Mouse (Mus musculus) midbrain, postnatal 0 days (tissue): Measurements from ENCODE around the gene Acer3. TPM values are rescaled to one million over a fixed set of nuclear protein-coding genes. Genes with fewer than 3 reads are reported as not detected.

Experiments used
- ATAC-seq: fragments of 200-750 bp; cut with Nextera tagmentation; 2 replicates; pipeline ENCODE4 v1.8.0; 2017; ENCODE audit warnings: moderate number of reproducible peaks, mild to moderate bottlenecking, moderate TSS enrichment, moderate library complexity; ENCODE audit not compliant: low FRiP score
- DNase-seq: peaks from one replicate; pipeline ENCODE4 v3.0.0-alpha.2; 2015; ENCODE audit warnings: low spot score
- H3K27ac ChIP-seq: fragments of 300-500 bp; sonication (generic); 2 replicates; pipeline ENCODE4 v1.5.1; 2014; ENCODE audit warnings: low read depth, mild to moderate bottlenecking, low read length, mixed read lengths
- H3K27me3 ChIP-seq: fragments of 300-500 bp; sonication (generic); 2 replicates; pipeline ENCODE4 v1.6.1; 2014; ENCODE audit warnings: low read length, control low read depth, mixed read lengths; ENCODE audit not compliant: insufficient read depth
- H3K36me3 ChIP-seq: fragments of 300-500 bp; sonication (generic); 2 replicates; pipeline ENCODE4 v1.6.1; 2014; ENCODE audit warnings: low read length, control low read depth, mixed read lengths; ENCODE audit not compliant: insufficient read depth
- H3K4me1 ChIP-seq: fragments of 300-500 bp; sonication (generic); 2 replicates; pipeline ENCODE4 v1.6.1; 2014; ENCODE audit warnings: mild to moderate bottlenecking, control low read depth, antibody characterized with exemption, low read length, mixed read lengths; ENCODE audit not compliant: insufficient read depth
- H3K4me2 ChIP-seq: fragments of 300-500 bp; sonication (generic); 2 replicates; pipeline ENCODE4 v1.6.1; 2014; ENCODE audit warnings: low read depth, mild to moderate bottlenecking, low read length, mixed read lengths; ENCODE audit not compliant: poor library complexity, severe bottlenecking
- H3K4me3 ChIP-seq: fragments of 300-500 bp; sonication (generic); 2 replicates; pipeline ENCODE4 v1.5.1; 2014; ENCODE audit warnings: low read depth, mild to moderate bottlenecking, low read length, moderate library complexity
- H3K9ac ChIP-seq: fragments of 300-500 bp; sonication (generic); replicated peaks from 2 replicates; pipeline ENCODE4 v1.6.1; 2014; ENCODE audit warnings: mild to moderate bottlenecking, low read length, moderate library complexity, mixed read lengths; ENCODE audit not compliant: poor library complexity, severe bottlenecking
- H3K9me3 ChIP-seq: fragments of 300-500 bp; sonication (generic); 2 replicates; pipeline ENCODE4 v1.6.1; 2016; ENCODE audit warnings: low read length, control low read depth
- CTCF ChIP-seq: IDR thresholded peaks from 2 replicates; pipeline ENCODE4 v1.5.1; 2016; ENCODE audit warnings: antibody characterized with exemption, mild to moderate bottlenecking
- WGBS: fragments of 180-500 bp; shearing (Covaris S2); extraction: QIAGEN DNeasy Blood & Tissue Kit; methylation state at CpG from one replicate; pipeline ENCODE4 v1.1.7; 2014; 5-methylcytosine and 5-hydroxymethylcytosine counted together
- polyA plus RNA-seq: library from polyadenylated mRNA; unstranded; fragments of >200 nt; fragmentation: Nextera tagmentation; extraction: Ambion mirVana; gene quantifications from 2 replicates; pipeline ENCODE4 v1.2.1, GENCODE M21; 2015
- total RNA-seq: library from RNA; depleted of rRNA; stranded (reverse); fragments of >200 nt; gene quantifications from 2 replicates; pipeline ENCODE4 v1.2.3, GENCODE M21; 2014; rRNA removed

Gene Acer3
- total RNA-seq, result 12.0 and 15.5 TPM in 2 replicates
- polyA plus RNA-seq, result 19.4 and 19.8 TPM in 2 replicates

DNA sequence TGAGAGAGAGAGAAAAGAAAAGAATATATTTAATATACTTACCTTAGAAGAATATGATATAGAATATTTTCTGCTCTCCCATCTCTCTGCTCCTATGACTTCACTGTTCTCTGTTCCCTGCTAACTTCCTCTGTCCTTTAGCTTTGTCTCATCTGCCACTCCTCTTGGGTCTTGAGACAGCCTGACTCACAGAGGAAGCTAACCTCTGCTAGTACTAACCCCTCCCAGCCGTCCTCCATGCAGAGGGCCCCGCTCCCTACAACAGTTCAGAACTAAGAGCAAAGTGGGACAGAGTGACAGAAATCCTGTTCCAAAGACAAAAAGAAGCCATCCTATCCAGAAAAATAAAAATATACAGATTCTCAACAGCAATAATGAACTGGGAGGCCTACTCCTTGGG is at the start of gene Acer3:
Gene Acer3, minus strand, starts transcription at position 126 of the 400 bp plus-strand sequence.
- H3K4me2 ChIP-seq, result no peak within 1 kb of the TSS

GRCm38 (mm10) chr7:98369762-98370369 is 48.9 kb upstream of the Acer3 start:
- Histone ChIP-seq H3K4me2 (no peak overlapping the region), H3K36me3 (no peaks in the 10 kb centered on the region), H3K4me1 (no peaks in the 10 kb centered on the region), H3K9me3 (no peaks in the 10 kb centered on the region), H3K27ac (no peak overlapping the region), H3K4me3 (no peak overlapping the region), H3K27me3 (no peaks in the 10 kb centered on the region), H3K9ac (no peak overlapping the region)
- DNase-seq (no peak), ATAC-seq (no peak)
- no peak for TF ChIP-seq CTCF
- WGBS, result 47% methylated on average over 10 of the region's 10 CpGs

More for the DNA sequence above, at the start of gene Acer3:
- TF ChIP-seq CTCF, result no peak
- Histone ChIP-seq H3K9me3 (no peaks in the 10 kb centered on the region), H3K27me3 (no peaks in the 10 kb centered on the region), H3K4me3 (no peak within 1 kb of the TSS), H3K9ac (no peak within 1 kb of the TSS), H3K27ac (no peak within 1 kb of the TSS), H3K4me1 (no peaks in the 10 kb centered on the region), H3K36me3 (no peaks in the 10 kb centered on the region)
- no peak for DNase-seq
- 87% methylated on average over 2 of the region's 2 CpGs for WGBS
- ATAC-seq, result no peak

DNA sequence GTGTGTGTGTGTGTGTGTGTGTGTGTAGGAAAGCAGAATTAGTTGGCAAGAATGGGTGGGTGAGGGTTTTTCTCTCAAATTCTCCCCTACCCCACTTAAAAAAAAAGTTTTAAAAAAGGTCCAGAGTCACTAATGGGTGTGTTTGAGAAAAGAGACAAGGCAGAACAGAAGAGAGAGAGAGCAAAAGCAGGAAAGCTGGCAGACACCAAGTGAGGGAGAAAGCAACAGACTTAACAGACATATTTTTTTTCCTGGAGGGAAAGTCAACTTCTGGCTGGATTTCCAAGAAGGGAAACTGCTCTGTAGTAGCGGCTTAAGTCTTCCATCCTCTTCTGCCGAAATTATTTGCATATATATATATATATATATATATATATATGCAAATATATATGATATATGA is 40.7 kb upstream of the Acer3 start:
- Histone ChIP-seq H3K9ac (peak overlapping the region; percentile 75; the same call in 1 of the 2 replicates), H3K27me3 (no peaks in the 10 kb centered on the region), H3K4me3 (peak overlapping the region; percentile 90), H3K36me3 (no peaks in the 10 kb centered on the region), H3K9me3 (no peaks in the 10 kb centered on the region), H3K4me2 (peak overlapping the region; percentile 98), H3K4me1 (peaks cover 13% of the 10 kb centered on the region; the same call in 1 of the 2 replicates), H3K27ac (no peak overlapping the region)
- 44% methylated on average over 2 of the region's 2 CpGs for WGBS
- DNase-seq (no peak), ATAC-seq (no peak)
- TF ChIP-seq CTCF, result no peak

GRCm38 (mm10) chr7:98361063-98361652 is 40.1 kb upstream of the Acer3 start, which contains the start of gene Tsku:
Gene Tsku (minus strand): TSS chr7:98361328.
- peaks cover 17% of the 10 kb centered on the region; the same call in 1 of the 2 replicates for H3K4me1 ChIP-seq
- H3K4me3 ChIP-seq, result peak within 1 kb of the TSS; percentile 90
- no peaks in the 10 kb centered on the region for H3K36me3 ChIP-seq
- under 1% methylated on average over 50 of the region's 52 CpGs for WGBS
- no peaks in the 10 kb centered on the region for H3K9me3 ChIP-seq
- H3K27ac ChIP-seq, result peak within 1 kb of the TSS; percentile 79
- H3K27me3 ChIP-seq, result no peaks in the 10 kb centered on the region
- peak; percentile 31 for TF ChIP-seq CTCF
- peak within 1 kb of the TSS; percentile 75 for H3K9ac ChIP-seq
- DNase-seq (peak; percentile 96), ATAC-seq (peak; percentile 85)
- H3K4me2 ChIP-seq, result peak within 1 kb of the TSS; percentile 98

DNA sequence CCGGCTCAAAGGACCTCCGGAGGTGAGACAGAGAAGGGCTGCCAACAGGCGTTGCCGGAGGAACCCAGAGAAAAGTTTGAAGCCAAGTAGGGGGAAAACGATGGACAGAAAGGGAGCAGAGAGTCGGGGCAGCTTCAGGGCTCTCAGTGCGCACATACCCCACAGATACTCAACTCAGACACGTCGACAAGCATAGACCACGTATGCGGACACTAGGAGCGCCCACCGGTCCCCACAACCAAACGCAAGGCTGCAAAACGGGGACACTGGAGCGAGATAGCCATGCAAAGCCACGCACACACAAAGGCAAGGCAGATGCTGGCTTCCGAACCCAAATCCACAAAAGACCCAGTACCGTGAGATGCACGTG is 39.6 kb upstream of the Acer3 start:
- DNase-seq, result no peak
- no peak for TF ChIP-seq CTCF
- WGBS, result under 1% methylated on average over 20 of the region's 20 CpGs

GRCm38 (mm10) chr7:98359951-98360620 is 39.1 kb upstream of the Acer3 start:
- Histone ChIP-seq H3K36me3 (no peaks in the 10 kb centered on the region), H3K4me2 (peak overlapping the region; percentile 98), H3K27ac (peak overlapping the region; percentile 79), H3K27me3 (no peaks in the 10 kb centered on the region), H3K4me3 (peak overlapping the region; percentile 90), H3K9me3 (no peaks in the 10 kb centered on the region), H3K9ac (peak overlapping the region; percentile 75), H3K4me1 (peaks cover 21% of the 10 kb centered on the region)
- WGBS, result under 1% methylated on average over 33 of the region's 33 CpGs
- peak; percentile 83 for DNase-seq
- ATAC-seq, result peak; percentile 77
- TF ChIP-seq CTCF, result no peak

More for the DNA sequence above, 39.6 kb upstream of the Acer3 start:
- Histone ChIP-seq H3K4me1 (peaks cover 21% of the 10 kb centered on the region; the same call in 1 of the 2 replicates), H3K9ac (peak overlapping the region; percentile 75), H3K4me3 (peak overlapping the region; percentile 90), H3K36me3 (no peaks in the 10 kb centered on the region), H3K9me3 (no peaks in the 10 kb centered on the region), H3K27ac (peak overlapping the region; percentile 79), H3K4me2 (peak overlapping the region; percentile 98), H3K27me3 (no peaks in the 10 kb centered on the region)
- ATAC-seq, result peak; percentile 34
